Mouse (Mus musculus): ENCODE data around the gene Tor3a. TPM values are rescaled to one million over a fixed set of nuclear protein-coding genes. Genes with fewer than 3 reads are reported as not detected.

Tor3a gene
- polyA plus RNA-seq, 1 experiment from 2014 or later, result 19.6 TPM

DNA sequence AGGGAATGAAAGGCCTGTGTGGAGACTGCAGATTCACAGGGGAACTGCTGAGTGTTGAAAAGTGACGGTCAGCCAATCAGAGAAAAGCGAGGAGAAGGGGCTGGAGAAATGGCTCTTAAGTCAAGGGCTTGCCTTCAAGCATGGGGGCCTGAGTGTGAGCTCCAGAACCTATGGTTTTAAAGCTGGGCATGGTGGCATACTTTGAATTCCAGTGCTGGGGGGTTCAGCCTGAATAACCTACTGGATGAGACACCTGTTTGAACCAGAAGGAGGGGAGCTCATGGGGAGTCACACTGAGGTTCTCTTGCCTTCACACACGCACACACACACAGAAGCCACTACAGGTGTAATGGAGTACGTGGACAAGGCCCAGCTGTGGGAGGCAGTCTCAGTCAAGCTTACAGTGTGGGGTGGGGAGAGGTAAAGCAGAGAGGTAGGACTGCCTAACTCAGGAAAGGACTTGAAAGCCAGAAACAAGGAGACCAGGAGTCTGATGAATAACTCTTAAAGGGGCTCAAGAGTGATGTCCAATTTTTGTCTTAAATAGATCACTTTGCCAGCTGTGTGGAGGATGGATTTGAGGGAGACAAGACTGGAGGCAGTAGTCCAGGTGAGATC is 53.8 kb downstream of the Tor3a start:
- H3K4me2 ChIP-seq (replicated peaks; ENCODE audit: low read depth, low read length), result no peak overlapping the region
- ATAC-seq (ENCODE audit: low FRiP score, low TSS enrichment), result no peak
- H3K36me3 ChIP-seq (ENCODE audit: insufficient read depth, low read length), result 0 out of 2 replicates have a peak, but pooled peaks cover 5% of the 10 kb centered on the region
- H3K9me3 ChIP-seq (ENCODE audit: low read length), result no peaks in the 10 kb centered on the region
- 70% methylated on average over 4 of the region's 4 CpGs for WGBS
- no peak overlapping the region for H3K4me3 ChIP-seq (ENCODE audit: low read length)
- no peaks in the 10 kb centered on the region for H3K27me3 ChIP-seq (ENCODE audit: insufficient read depth, low read length)
- no peak overlapping the region for H3K27ac ChIP-seq (ENCODE audit: low read length)
- peaks cover 18% of the 10 kb centered on the region for H3K4me1 ChIP-seq (ENCODE audit: insufficient read depth, low read length)
- no peak overlapping the region for H3K9ac ChIP-seq (replicated peaks; ENCODE audit: low read length)

DNA sequence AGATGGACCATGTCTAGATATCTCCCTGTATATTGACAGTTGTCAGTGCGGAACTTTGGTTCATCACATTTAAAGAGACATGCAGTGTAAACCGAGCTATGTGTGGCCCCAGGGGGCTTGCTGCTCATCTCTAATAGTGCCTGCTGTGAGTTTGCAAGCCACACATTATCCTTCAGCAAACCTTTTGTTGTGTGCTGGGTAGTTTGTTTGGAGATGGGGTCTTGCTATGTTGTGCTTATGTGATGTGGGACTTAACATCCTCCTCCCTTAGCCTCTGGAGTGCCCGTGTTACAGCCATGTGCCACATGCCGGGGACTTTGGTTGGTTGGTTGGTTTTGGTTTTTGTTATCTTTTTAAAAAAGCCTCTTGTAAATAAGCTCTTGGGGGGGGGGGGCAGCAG is 56.3 kb downstream of the Tor3a start:
- Histone ChIP-seq H3K9me3 (ENCODE audit: low read length) (no peaks in the 10 kb centered on the region), H3K27ac (ENCODE audit: low read length) (no peak overlapping the region), H3K4me2 (replicated peaks; ENCODE audit: low read depth, low read length) (no peak overlapping the region), H3K27me3 (ENCODE audit: insufficient read depth, low read length) (no peaks in the 10 kb centered on the region), H3K36me3 (ENCODE audit: insufficient read depth, low read length) (no peaks in the 10 kb centered on the region), H3K9ac (replicated peaks; ENCODE audit: low read length) (no peak overlapping the region), H3K4me1 (ENCODE audit: insufficient read depth, low read length) (peaks cover 37% of the 10 kb centered on the region), H3K4me3 (ENCODE audit: low read length) (no peak overlapping the region)
- 60% methylated on average over 4 of the region's 4 CpGs for WGBS
- no peak for ATAC-seq (ENCODE audit: low FRiP score, low TSS enrichment)

DNA sequence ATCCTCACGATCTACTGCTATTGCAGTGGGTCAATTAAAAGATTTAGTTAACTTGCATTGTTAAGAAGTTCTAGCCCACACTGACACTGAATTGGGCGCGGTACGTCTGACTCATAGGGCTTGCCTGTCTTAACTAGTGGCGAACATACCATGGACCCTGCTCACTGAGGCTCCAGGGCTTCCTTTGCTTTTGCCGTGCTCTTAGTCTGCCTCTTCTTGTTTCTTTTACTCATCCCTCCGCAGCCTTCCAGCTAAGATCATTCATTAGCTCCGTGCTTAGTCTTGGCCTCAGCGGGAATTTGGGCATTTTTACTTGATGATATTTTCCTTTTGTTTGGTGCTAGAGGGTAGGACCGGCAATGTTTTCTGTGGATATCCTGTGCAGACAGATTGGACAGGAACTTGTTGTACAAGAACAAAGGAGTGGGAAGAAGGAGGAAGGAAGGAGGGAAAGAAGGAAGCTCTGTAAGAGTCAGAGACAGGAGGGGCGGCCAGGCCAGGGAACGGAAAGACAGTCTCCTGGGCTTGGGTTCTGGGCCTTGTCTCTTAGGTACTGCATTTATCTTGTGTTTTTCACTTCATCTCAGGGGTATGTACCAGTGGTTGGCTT is 57.1 kb downstream of the Tor3a start:
- WGBS, result 55% methylated on average over 12 of the region's 12 CpGs
- peak overlapping the region; percentile 13 for H3K4me3 ChIP-seq (ENCODE audit: low read length)
- no peaks in the 10 kb centered on the region for H3K27me3 ChIP-seq (ENCODE audit: insufficient read depth, low read length)
- peaks cover 37% of the 10 kb centered on the region for H3K4me1 ChIP-seq (ENCODE audit: insufficient read depth, low read length)
- H3K4me2 ChIP-seq (replicated peaks; ENCODE audit: low read depth, low read length), result peak overlapping the region; percentile 27
- ATAC-seq (ENCODE audit: low FRiP score, low TSS enrichment), result no peak
- H3K9ac ChIP-seq (replicated peaks; ENCODE audit: low read length), result 0 out of 2 replicates have a peak overlapping the region, but pooled peaks have one; percentile 26
- H3K27ac ChIP-seq (ENCODE audit: low read length), result peak overlapping the region; percentile 22; the same call in 1 of the 2 replicates
- no peaks in the 10 kb centered on the region for H3K36me3 ChIP-seq (ENCODE audit: insufficient read depth, low read length)
- H3K9me3 ChIP-seq (ENCODE audit: low read length), result no peaks in the 10 kb centered on the region

DNA sequence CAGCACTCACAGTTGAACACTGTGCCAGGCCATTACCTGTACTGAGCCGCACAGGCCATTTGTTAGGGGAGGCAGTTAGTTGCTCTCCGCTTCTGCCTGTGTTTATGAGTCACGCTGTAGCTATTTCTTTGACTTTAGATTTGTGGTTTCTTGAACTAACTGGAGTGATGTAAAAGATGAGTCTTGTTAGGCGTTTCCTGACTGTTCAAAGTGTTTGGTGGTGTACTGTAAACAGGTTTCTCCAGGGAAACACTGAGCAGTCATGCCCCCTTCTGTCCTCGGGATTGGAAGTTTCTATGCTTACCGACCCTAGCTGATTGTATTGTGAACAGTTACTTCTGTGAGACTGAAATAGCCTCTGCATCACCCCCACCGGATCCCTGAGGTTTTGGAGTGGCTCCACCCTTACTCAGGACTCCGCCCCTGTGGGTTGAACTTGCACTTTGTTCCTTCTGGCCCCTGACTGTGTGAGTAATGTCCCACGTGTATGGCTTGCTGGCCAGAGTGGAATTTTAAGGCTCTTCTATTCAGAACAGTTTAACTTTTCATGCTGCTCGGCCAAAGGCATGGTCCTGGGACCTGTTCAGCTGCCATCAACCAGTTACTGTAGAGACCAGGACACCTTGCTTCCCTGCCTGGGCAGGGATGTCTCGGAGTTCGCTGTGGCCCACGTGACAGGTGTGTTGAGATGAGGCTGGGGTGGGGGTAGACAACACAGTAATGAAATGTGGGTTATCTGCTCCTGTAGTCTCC is 58.6 kb downstream of the Tor3a start:
- Histone ChIP-seq H3K36me3 (ENCODE audit: insufficient read depth, low read length) (no peaks in the 10 kb centered on the region), H3K27me3 (ENCODE audit: insufficient read depth, low read length) (no peaks in the 10 kb centered on the region), H3K4me3 (ENCODE audit: low read length) (peak overlapping the region; percentile 23), H3K9ac (replicated peaks; ENCODE audit: low read length) (peak overlapping the region; percentile 3; the same call in 1 of the 2 replicates), H3K9me3 (ENCODE audit: low read length) (no peaks in the 10 kb centered on the region), H3K4me1 (ENCODE audit: insufficient read depth, low read length) (peaks cover 37% of the 10 kb centered on the region), H3K27ac (ENCODE audit: low read length) (peak overlapping the region; percentile 54), H3K4me2 (replicated peaks; ENCODE audit: low read depth, low read length) (peak overlapping the region; percentile 46)
- ATAC-seq (ENCODE audit: low FRiP score, low TSS enrichment), result peak; percentile 87
- 14% methylated on average over 13 of the region's 13 CpGs for WGBS

DNA sequence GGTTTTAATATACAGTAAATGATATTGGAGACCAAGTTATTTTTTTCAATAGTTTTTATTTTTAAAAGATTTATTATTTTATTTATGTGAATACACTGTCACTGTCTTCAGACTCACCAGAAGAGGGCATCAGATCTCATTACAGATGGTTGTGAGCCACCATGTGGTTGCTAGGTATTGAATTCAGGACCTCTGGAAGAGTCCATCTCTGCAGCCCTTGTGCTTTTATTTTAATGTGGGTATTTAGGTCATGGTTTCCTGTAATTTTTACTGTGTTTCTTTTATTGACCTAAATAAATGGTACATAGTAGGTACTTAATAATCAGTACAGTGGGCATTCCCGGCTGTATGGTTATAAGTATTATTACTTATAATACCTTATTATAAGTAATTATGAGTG is 59.4 kb downstream of the Tor3a start:
- 86% methylated on average over 1 of the region's 1 CpGs for WGBS
- Histone ChIP-seq H3K27ac (ENCODE audit: low read length) (no peak overlapping the region), H3K9me3 (ENCODE audit: low read length) (no peaks in the 10 kb centered on the region), H3K36me3 (ENCODE audit: insufficient read depth, low read length) (no peaks in the 10 kb centered on the region), H3K4me1 (ENCODE audit: insufficient read depth, low read length) (peaks cover 38% of the 10 kb centered on the region), H3K4me2 (replicated peaks; ENCODE audit: low read depth, low read length) (0 out of 2 replicates have a peak overlapping the region, but pooled peaks have one; percentile 46), H3K4me3 (ENCODE audit: low read length) (no peak overlapping the region), H3K27me3 (ENCODE audit: insufficient read depth, low read length) (no peaks in the 10 kb centered on the region), H3K9ac (replicated peaks; ENCODE audit: low read length) (no peak overlapping the region)
- no peak for ATAC-seq (ENCODE audit: low FRiP score, low TSS enrichment)

DNA sequence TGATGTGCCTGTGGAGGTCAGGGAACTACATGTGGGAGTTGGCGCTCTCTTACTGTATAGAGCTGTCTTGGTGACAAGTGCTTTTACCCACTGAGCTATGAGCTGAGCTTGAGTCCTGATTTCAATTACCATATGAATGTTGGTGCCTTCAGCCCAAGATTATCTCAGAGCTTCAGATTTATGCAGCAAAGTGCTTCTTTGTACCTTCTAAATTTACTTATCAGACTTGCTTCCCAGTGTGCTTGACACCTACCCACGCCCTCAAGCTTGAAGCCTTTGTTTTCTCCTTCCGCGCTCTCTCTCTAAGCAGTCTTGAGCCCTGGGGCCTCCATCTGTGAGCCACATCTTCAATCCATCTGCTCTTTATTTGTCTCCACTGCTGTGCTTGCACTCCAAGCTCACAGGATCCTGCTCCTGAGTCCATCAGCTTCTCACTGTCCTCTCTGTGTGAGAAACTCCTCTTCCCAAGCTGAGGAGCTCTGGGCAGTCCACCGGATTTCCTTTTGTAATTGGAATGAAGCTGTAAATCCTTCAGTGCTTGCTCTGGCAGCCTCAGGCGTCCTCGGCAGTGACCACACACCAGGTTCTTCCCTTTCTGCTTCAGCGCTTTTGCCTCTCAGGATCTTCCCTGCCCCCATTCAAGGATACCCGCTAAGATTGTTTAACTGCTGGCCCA is 60.2 kb downstream of the Tor3a start:
- H3K4me2 ChIP-seq (replicated peaks; ENCODE audit: low read depth, low read length), result peak overlapping the region; percentile 40
- H3K4me3 ChIP-seq (ENCODE audit: low read length), result no peak overlapping the region
- ATAC-seq (ENCODE audit: low FRiP score, low TSS enrichment), result peak; percentile 71
- 17% methylated on average over 9 of the region's 9 CpGs for WGBS
- peaks cover 44% of the 10 kb centered on the region for H3K4me1 ChIP-seq (ENCODE audit: insufficient read depth, low read length)
- no peaks in the 10 kb centered on the region for H3K27me3 ChIP-seq (ENCODE audit: insufficient read depth, low read length)
- no peaks in the 10 kb centered on the region for H3K9me3 ChIP-seq (ENCODE audit: low read length)
- H3K9ac ChIP-seq (replicated peaks; ENCODE audit: low read length), result peak overlapping the region; percentile 22
- H3K27ac ChIP-seq (ENCODE audit: low read length), result peak overlapping the region; percentile 95
- no peaks in the 10 kb centered on the region for H3K36me3 ChIP-seq (ENCODE audit: insufficient read depth, low read length)

DNA sequence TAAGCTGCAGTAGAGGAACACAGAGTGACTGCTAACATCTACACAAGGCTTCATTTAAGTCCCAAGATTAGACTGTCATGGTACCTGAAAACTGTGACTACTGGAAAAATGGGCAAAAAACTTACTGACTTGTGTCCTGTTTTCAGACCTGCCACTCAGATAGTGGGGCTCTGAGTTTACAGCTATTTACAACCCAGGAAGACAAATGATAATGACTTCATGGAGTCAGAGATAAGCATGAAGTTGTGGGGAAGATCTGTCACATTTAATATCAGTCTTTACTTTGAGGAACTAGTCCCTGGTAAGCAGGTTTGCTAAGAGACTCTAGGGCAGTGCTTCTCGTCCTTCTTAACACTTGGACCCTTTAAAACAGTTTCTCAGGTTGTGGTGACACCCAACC is 63.9 kb downstream of the Tor3a start:
- Histone ChIP-seq H3K36me3 (ENCODE audit: insufficient read depth, low read length) (no peaks in the 10 kb centered on the region), H3K9ac (replicated peaks; ENCODE audit: low read length) (no peak overlapping the region), H3K27ac (ENCODE audit: low read length) (no peak overlapping the region), H3K9me3 (ENCODE audit: low read length) (no peaks in the 10 kb centered on the region), H3K27me3 (ENCODE audit: insufficient read depth, low read length) (no peaks in the 10 kb centered on the region), H3K4me1 (ENCODE audit: insufficient read depth, low read length) (peaks cover 28% of the 10 kb centered on the region), H3K4me2 (replicated peaks; ENCODE audit: low read depth, low read length) (no peak overlapping the region), H3K4me3 (ENCODE audit: low read length) (no peak overlapping the region)
- 92% methylated on average over 1 of the region's 1 CpGs for WGBS
- no peak for ATAC-seq (ENCODE audit: low FRiP score, low TSS enrichment)

DNA sequence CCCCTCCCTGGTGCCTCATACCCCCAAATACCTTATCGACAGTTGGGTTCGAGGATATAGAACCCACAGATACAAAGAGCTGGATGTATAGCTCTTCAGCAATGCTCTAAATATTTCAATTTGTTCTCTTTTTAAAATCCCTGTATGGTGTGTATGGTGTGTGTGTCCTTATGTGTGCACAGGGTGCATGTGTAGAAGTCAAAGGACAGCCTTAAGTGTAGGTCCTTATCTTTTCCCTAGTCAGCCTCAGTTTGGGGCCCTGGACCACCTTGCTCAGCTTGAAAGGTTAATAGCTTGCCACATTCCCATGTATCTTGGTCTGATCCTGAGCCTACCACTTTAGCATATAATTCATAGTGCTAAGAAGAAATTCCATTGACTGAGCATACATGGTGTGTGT is 65.7 kb downstream of the Tor3a start:
- 89% methylated on average over 2 of the region's 2 CpGs for WGBS
- ATAC-seq (ENCODE audit: low FRiP score, low TSS enrichment), result no peak
- H3K36me3 ChIP-seq (ENCODE audit: insufficient read depth, low read length), result no peaks in the 10 kb centered on the region

DNA sequence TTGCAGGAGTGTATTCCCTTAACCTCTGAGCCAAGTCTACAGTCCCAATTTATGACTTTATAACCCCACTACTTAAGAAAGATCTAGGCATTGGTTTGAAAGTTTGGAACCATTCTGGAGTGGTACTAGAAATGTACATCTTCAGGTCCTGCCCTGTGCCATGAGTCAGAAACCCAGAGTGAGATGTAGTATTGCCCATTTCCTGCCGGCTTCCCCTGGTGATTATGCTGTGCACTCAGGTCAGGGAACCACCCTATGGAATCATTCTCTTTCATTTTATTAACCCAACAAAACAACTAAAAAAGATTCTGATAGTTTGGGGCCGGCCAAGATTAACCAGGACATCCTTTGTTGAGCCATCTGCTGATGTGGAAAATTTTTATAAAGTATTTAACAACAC is 68.2 kb downstream of the Tor3a start:
- Histone ChIP-seq H3K4me2 (replicated peaks; ENCODE audit: low read depth, low read length) (no peak overlapping the region), H3K9me3 (ENCODE audit: low read length) (no peaks in the 10 kb centered on the region), H3K4me1 (ENCODE audit: insufficient read depth, low read length) (peaks cover 10% of the 10 kb centered on the region; the same call in 1 of the 2 replicates), H3K4me3 (ENCODE audit: low read length) (no peak overlapping the region), H3K9ac (replicated peaks; ENCODE audit: low read length) (no peak overlapping the region), H3K36me3 (ENCODE audit: insufficient read depth, low read length) (no peaks in the 10 kb centered on the region), H3K27ac (ENCODE audit: low read length) (no peak overlapping the region), H3K27me3 (ENCODE audit: insufficient read depth, low read length) (no peaks in the 10 kb centered on the region)
- 85% methylated on average over 2 of the region's 2 CpGs for WGBS
- ATAC-seq (ENCODE audit: low FRiP score, low TSS enrichment), result no peak

More for the DNA sequence above, 65.7 kb downstream of the Tor3a start:
- Histone ChIP-seq H3K27ac (ENCODE audit: low read length) (no peak overlapping the region), H3K4me2 (replicated peaks; ENCODE audit: low read depth, low read length) (no peak overlapping the region), H3K9ac (replicated peaks; ENCODE audit: low read length) (no peak overlapping the region), H3K9me3 (ENCODE audit: low read length) (no peaks in the 10 kb centered on the region), H3K27me3 (ENCODE audit: insufficient read depth, low read length) (no peaks in the 10 kb centered on the region), H3K4me1 (ENCODE audit: insufficient read depth, low read length) (peaks cover 14% of the 10 kb centered on the region), H3K4me3 (ENCODE audit: low read length) (no peak overlapping the region)
